Mouse (Mus musculus) left cerebral cortex, postnatal 36 days (tissue): ENCODE data around the gene Grip2. TPM values are rescaled to one million over a fixed set of nuclear protein-coding genes. Genes with fewer than 3 reads are reported as not detected.

Experiments
- DNase-seq, 2 experiments: peaks; one replicate each; pipeline ENCODE4 v3.0.0; 2021 to 2022; ENCODE audit warnings: low spot score in 2 of 2, mixed read lengths in 1 of 2
- intact Hi-C: fragments of 180-260 bp; cut with DNase I; formaldehyde crosslinking; loops from one replicate; pipeline ENCODE4 v1.15.1; 2025
- total RNA-seq, 2 experiments: library from RNA; stranded (reverse); gene quantifications; 2 replicates each; pipeline ENCODE4 v1.2.3; 2021

Grip2 gene
- total RNA-seq, 2 experiments from 2014 or later, result 15.6 to 20.5 TPM

- peak; percentile 33 to 57 for DNase-seq
- intact Hi-C loops, result no loop called here
These were observed 28.6 kb downstream of the Grip2 start for GRCm38 (mm10) chr6:91798496-91798895.

- no peak for DNase-seq
These were observed 30.3 kb downstream of the Grip2 start for GRCm38 (mm10) chr6:91796736-91797135.

GRCm38 (mm10) chr6:91796064-91796463, 31.0 kb downstream of the Grip2 start:
- intact Hi-C loops, result no loop called here
- DNase-seq, result peak; percentile 52 to 64

More at GRCm38 (mm10) chr6:91796736-91797135, 30.3 kb downstream of the Grip2 start:
- intact Hi-C loops, result no loop called here

GRCm38 (mm10) chr6:91795640-91796039, 31.4 kb downstream of the Grip2 start:
- DNase-seq, result no peak
- intact Hi-C loops, result no loop called here

- DNase-seq, result no peak
- intact Hi-C loops, result no loop called here
These were observed 38.7 kb downstream of the Grip2 start for GRCm38 (mm10) chr6:91788311-91788798.

- DNase-seq, result no peak
- intact Hi-C loops, result no loop called here
These were observed 42.0 kb downstream of the Grip2 start for GRCm38 (mm10) chr6:91785018-91785417.

GRCm38 (mm10) chr6:91779206-91779605, 47.8 kb downstream of the Grip2 start:
- intact Hi-C loops, result loop anchor here (5.0 kb wide), 2 partner anchors 118 to 288 kb away; no protein-coding TSS in a partner anchor
- no peak for DNase-seq

- DNase-seq, result peak; percentile 47 to 52
- intact Hi-C loops, result loop anchor here (2.0 to 5.0 kb wide), 3 partner anchors 76 to 291 kb away; no protein-coding TSS in a partner anchor
These were observed 50.5 kb downstream of the Grip2 start for GRCm38 (mm10) chr6:91776543-91776942.

GRCm38 (mm10) chr6:91773951-91774350, 53.1 kb downstream of the Grip2 start:
- intact Hi-C loops, result no loop called here
- no peak for DNase-seq

- no peak for DNase-seq
- intact Hi-C loops, result no loop called here
These were observed 59.5 kb downstream of the Grip2 start for GRCm38 (mm10) chr6:91767550-91767949.

- intact Hi-C loops, result no loop called here
- no peak for DNase-seq
These were observed 64.9 kb downstream of the Grip2 start for GRCm38 (mm10) chr6:91762051-91762742.

- no peak for DNase-seq
- intact Hi-C loops, result no loop called here
These were observed 72.2 kb downstream of the Grip2 start for GRCm38 (mm10) chr6:91754845-91755244.

- DNase-seq, result peak; percentile 56 to 79
- intact Hi-C loops, result no loop called here
These were observed 73.0 kb downstream of the Grip2 start for GRCm38 (mm10) chr6:91754098-91754497.

- DNase-seq, result no peak
- intact Hi-C loops, result no loop called here
These were observed 74.2 kb downstream of the Grip2 start for GRCm38 (mm10) chr6:91752884-91753283.

GRCm38 (mm10) chr6:91750976-91751375, 76.1 kb downstream of the Grip2 start:
- intact Hi-C loops, result no loop called here
- no peak for DNase-seq

GRCm38 (mm10) chr6:91746776-91747175, 80.3 kb downstream of the Grip2 start:
- intact Hi-C loops, result no loop called here
- DNase-seq, result no peak

GRCm38 (mm10) chr6:91745947-91746582, 81.0 kb downstream of the Grip2 start:
- DNase-seq, result no peak
- intact Hi-C loops, result no loop called here

- intact Hi-C loops, result no loop called here
These were observed 81.8 kb downstream of the Grip2 start for GRCm38 (mm10) chr6:91745246-91745645.

GRCm38 (mm10) chr6:91743886-91744285, 83.2 kb downstream of the Grip2 start:
- DNase-seq, result no peak
- intact Hi-C loops, result loop anchor here (5.0 kb wide), 1 partner anchor 217 kb away; no protein-coding TSS in a partner anchor

More at GRCm38 (mm10) chr6:91745246-91745645, 81.8 kb downstream of the Grip2 start:
- no peak for DNase-seq

GRCm38 (mm10) chr6:91742995-91743394, 84.1 kb downstream of the Grip2 start:
- intact Hi-C loops, result loop anchor here (5.0 kb wide), 1 partner anchor 216 kb away; no protein-coding TSS in a partner anchor
- no peak for DNase-seq

GRCm38 (mm10) chr6:91742466-91742865, 84.6 kb downstream of the Grip2 start:
- DNase-seq, result no peak
- intact Hi-C loops, result loop anchor here (5.0 kb wide), 1 partner anchor 215 kb away; no protein-coding TSS in a partner anchor
